Mouse (Mus musculus) layer of hippocampus, postnatal 14 days (tissue): ENCODE data around the gene Csdc2. TPM values are rescaled to one million over a fixed set of nuclear protein-coding genes. Genes with fewer than 3 reads are reported as not detected.
A peak's percentile ranks its signal among the peaks of the same experiment; 100 is the strongest.

Experiments
- DNase-seq, 2 experiments: peaks; one replicate each; pipeline ENCODE4 v3.0.0; 2021 to 2022; ENCODE audit warnings: low spot score in 2 of 2, mixed read lengths in 1 of 2
- total RNA-seq, 2 experiments: library from RNA; stranded (reverse); gene quantifications; 2 replicates each; pipeline ENCODE4 v1.2.3; 2021

The Csdc2 gene
- total RNA-seq, 2 experiments from 2014 or later = 131 to 136 TPM

GRCm38 (mm10) chr15:81987646-81988045, 51.1 kb downstream of the Csdc2 start, which contains the start of gene Xrcc6:
Gene Xrcc6, plus strand, starts transcription at chr15:81987835.
- DNase-seq = no peak

DNA sequence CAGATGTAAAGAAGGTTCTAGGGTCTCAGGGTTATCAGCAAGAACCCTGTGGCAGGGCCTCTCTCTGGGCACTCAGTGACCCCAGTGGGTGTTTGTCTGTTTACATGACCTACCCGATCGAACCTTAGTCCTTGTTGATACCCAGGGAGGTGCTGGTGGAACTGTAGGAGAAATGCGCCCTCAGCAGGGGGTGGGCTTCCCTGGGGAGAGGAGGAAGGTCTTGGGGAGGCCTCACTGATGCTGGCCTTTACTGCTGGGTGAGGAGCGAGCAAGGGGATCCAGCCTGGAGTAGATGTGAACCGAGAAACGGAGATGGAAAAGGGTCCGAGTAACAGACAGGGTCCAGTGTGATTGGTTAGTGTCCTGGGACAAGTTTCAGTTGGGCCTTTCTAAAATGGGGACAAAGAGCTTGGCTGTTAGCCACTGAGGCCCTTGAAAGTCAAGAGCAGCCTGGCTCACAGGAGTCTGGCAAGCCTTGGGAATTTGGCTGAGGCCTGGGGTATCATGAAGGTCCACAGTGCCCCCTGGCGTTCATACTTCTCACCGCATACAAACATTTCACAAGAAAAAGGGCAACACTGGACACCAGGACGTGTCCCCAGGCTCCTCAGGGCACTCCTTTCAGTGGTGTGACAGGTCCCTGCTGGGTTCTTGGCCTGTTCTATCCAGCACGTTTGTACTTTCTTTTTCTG, 53.0 kb downstream of the Csdc2 start:
- peak; percentile 88 to 93 for DNase-seq

- DNase-seq = no peak
Measured at GRCm38 (mm10) chr15:81990549-81990948, 54.0 kb downstream of the Csdc2 start.

- no peak for DNase-seq
Measured at GRCm38 (mm10) chr15:81993992-81994391, 57.4 kb downstream of the Csdc2 start.

Other genes with a start within 250 kb of the Csdc2 start
- gene Chadl, start 239.5 kb upstream of the Csdc2 start, total RNA-seq = 10 to 100 TPM; 25.6 to 27.0 TPM
- 100 to 1,000 TPM; 161 to 169 TPM for gene Zc3h7b, start 191.7 kb upstream of the Csdc2 start, total RNA-seq
- 100 to 1,000 TPM; 161 to 176 TPM for gene Rangap1, start 191.2 kb upstream of the Csdc2 start, total RNA-seq
- gene Tef, start 134.3 kb upstream of the Csdc2 start, total RNA-seq = 100 to 1,000 TPM; 184 TPM
- 10 to 100 TPM; 24.6 to 31.6 TPM for gene Tob2, start 78.0 kb upstream of the Csdc2 start, total RNA-seq
- 10 to 100 TPM; 31.0 to 39.0 TPM for gene Phf5a, start 64.8 kb upstream of the Csdc2 start, total RNA-seq
- gene Aco2, start 64.5 kb upstream of the Csdc2 start, total RNA-seq = 100 to 1,000 TPM; 481 to 503 TPM
- 10 to 100 TPM; 52.8 to 54.7 TPM for gene Polr3h, start 10.5 kb upstream of the Csdc2 start, total RNA-seq
- 100 to 1,000 TPM; 188 to 201 TPM for gene Pmm1, start 24.2 kb downstream of the Csdc2 start, total RNA-seq
- not detected for gene 1700029P11Rik, start 43.8 kb downstream of the Csdc2 start, total RNA-seq
- gene Xrcc6, start 51.1 kb downstream of the Csdc2 start, total RNA-seq = 10 to 100 TPM; 29.1 to 30.2 TPM
- gene Desi1, start 97.1 kb downstream of the Csdc2 start, total RNA-seq = 100 to 1,000 TPM; 115 to 119 TPM
- 10 to 100 TPM; 93.0 to 98.4 TPM for gene Snu13, start 110.8 kb downstream of the Csdc2 start, total RNA-seq
- not detected for gene 4930407I10Rik, start 122.4 kb downstream of the Csdc2 start, total RNA-seq
- under 1 TPM; 0.18 to 0.31 TPM for gene Mei1, start 133.2 kb downstream of the Csdc2 start, total RNA-seq
- gene Ccdc134, start 191.2 kb downstream of the Csdc2 start, total RNA-seq = 10 to 100 TPM; 12.7 to 16.2 TPM
- gene Srebf2, start 210.4 kb downstream of the Csdc2 start, total RNA-seq = 100 to 1,000 TPM; 187 to 189 TPM